Mouse (Mus musculus) neutrophil, adult 59 days (primary cell): Measurements from ENCODE around the gene Vmn2r107. TPM values are rescaled to one million over a fixed set of nuclear protein-coding genes. Genes with fewer than 3 reads are reported as not detected.

Source experiments
- total RNA-seq, 2 experiments: library from RNA; stranded (reverse); gene quantifications; 1 replicate in 1 of 2; 2 replicates in 1 of 2; pipeline ENCODE4 v1.2.4; 2023

Gene Vmn2r107
- total RNA-seq = not detected

DNA sequence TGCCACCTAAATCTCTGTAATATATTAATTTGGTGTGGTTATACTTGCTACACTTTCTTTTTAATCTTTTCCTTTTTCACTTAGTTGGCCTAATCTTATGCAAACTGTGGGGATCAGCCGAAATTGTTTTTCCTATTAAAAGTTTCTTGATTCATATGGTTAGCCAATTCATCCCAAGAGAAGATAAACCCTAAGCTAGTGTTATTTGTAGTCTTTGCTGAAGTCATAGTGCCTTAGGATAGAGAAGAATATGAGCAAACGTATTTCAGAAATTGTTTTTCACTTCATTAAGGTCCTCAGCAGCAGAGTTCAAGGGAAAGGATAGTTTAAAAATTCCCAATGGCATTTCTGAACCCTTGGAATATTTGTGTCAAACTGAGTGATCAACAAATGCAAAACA, at the start of gene Vmn2r107:
Gene Vmn2r107 (plus strand): TSS at position 301 of the 400 bp plus-strand sequence.

DNA sequence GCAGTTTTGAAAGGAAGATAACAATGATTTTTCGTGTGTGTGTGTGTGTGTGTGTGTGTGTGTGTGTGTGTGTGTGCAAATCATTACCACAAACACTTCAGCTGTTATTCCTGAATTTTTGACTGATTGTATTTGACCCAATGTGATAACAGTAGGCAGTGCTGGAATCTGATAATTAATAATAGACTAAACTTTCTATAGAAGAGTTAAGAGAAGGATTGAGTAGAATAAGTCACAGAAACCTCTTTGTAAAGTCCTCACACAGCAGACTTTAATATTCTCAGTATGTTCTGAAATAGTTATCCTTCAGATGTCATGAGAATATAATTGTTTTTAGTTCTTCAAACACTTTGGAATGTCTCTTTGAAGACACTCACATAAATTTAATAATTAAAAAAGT, 68.8 kb downstream of the Vmn2r107 start, which contains the start of gene Vmn1r224:
Gene Vmn1r224 (plus strand): TSS at position 301 of the 400 bp plus-strand sequence.

Other genes with a start within 250 kb of the Vmn2r107 start
- gene Fpr-rs7, start 231.0 kb upstream of the Vmn2r107 start, total RNA-seq = not detected
- gene Fpr-rs6, start 162.1 kb upstream of the Vmn2r107 start, total RNA-seq = not detected
- gene Vmn2r105, start 110.2 kb upstream of the Vmn2r107 start, total RNA-seq = not detected
- gene Vmn2r106, start 59.7 kb upstream of the Vmn2r107 start, total RNA-seq = not detected
- gene Vmn1r224, start 68.9 kb downstream of the Vmn2r107 start, total RNA-seq = not detected
- gene Vmn2r108, start 136.1 kb downstream of the Vmn2r107 start, total RNA-seq = not detected
- gene Vmn1r225, start 152.9 kb downstream of the Vmn2r107 start, total RNA-seq = not detected
- not detected for gene Vmn2r109, start 219.5 kb downstream of the Vmn2r107 start, total RNA-seq